Mouse (Mus musculus) ES-E14 (cell line): ENCODE data around the gene Gpat2.

Experiments used
- MAFK ChIP-seq: IDR thresholded peaks from 2 replicates; pipeline ENCODE4 v1.6.1; 2014; ENCODE audit warnings: mild to moderate bottlenecking, low read depth, low read length, inconsistent platforms; ENCODE audit not compliant: insufficient read depth
- ZC3H11A ChIP-seq: IDR thresholded peaks from 2 replicates; pipeline ENCODE4 v1.6.1; 2012; ENCODE audit warnings: low read depth, mild to moderate bottlenecking, inconsistent platforms, low read length, borderline replicate concordance
- ZNF384 ChIP-seq: IDR thresholded peaks from 2 replicates; pipeline ENCODE4 v1.6.1; 2012; ENCODE audit warnings: low read depth, low read length, inconsistent platforms

DNA sequence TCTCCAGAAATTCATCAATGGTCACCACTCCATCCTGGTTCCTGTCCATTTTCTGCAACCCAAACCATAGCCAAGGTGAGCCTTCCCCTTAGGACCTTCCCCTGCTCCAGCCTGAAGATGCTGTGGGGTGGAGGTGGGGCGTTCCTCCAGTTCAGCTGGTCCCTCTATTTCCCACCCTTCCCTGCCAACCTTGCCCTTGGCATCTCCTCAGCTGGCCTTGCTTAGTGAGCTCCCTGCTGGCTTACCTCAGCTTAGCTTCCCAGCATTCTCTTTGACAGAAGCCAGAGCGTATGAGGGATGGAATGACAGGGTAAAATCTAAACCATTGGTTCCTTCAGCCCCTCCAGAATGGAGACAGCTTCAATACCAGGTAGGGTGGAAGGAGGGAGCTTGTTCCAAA lies 34.3 kb downstream of the Gpat2 start:
- TF ChIP-seq ZNF384 (no peak), MAFK (no peak), ZC3H11A (no peak)
